Mouse (Mus musculus) effector memory CD4-positive, alpha-beta T cell, adult 7 months (primary cell): Measurements from ENCODE around the gene Sh3kbp1. TPM values are rescaled to one million over a fixed set of nuclear protein-coding genes. Genes with fewer than 3 reads are reported as not detected.

ENCODE experiments used
- polyA plus RNA-seq: library from polyadenylated mRNA; unstranded; fragments of 100-300 nt; shearing (Covaris generic); gene quantifications from one replicate; pipeline ENCODE4 v1.2.1, GENCODE M21; 2017

The Sh3kbp1 gene
- polyA plus RNA-seq: 409 TPM

GRCm38 (mm10) chrX:159626907-159627587 is at the start of gene Sh3kbp1:
Sh3kbp1 (plus strand) TSS chrX:159627272.

DNA sequence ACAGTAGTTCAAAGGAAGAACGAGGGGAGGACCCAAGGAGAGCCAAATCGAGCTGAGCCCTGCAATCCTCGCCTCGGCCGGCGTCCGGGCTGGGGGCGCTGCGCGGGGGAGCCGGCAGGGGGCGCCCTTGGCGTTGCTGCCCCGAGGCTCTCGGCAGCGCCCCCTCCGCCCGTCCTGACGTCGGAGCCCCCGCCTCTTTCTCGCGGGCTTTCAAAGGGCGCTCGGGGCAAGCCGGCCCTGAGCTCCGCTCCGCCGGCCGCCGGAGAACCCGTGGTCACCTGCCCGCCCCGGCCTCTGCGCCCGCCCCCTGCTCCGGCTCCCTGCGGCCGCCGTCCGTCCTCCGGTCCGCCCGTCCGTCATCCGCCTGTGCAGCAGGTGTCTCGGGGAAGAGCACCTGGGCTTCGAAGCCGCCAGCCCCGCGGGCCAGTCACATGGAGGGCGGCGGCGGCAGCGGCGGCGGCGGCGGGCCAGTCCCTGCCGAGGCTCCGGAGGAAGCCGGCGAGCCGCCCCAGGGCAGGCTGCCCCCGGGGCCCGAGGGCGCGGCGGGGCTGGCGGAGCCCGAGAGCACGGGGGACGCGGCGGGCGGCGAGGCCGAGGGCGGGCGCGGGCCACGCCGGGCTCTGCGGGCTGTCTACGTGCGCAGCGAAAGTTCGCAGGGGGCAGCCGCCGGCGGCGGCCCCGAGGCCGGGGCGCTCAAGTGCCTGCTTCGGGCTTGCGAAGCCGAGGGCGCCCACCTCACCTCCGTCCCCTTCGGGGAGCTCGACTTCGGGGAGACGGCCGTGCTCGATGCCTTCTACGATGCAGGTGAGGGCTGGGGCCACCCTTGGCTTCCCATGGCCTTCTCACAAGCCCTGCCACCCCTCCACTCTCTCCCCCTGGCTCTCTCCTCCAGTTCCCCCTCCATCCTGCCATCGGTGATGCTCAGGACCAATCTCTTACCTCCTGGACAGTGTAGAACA is 361.2 kb downstream of the Sh3kbp1 start, which contains the start of gene Map3k15:
TSS of gene Map3k15 (plus strand) at position 432 of the 959 bp plus-strand sequence.

Other genes starting within 250 kb of the Sh3kbp1 start
- not detected for gene Map7d2, start 212.7 kb upstream of the Sh3kbp1 start, polyA plus RNA-seq
- gene Bclaf3, start 100.6 kb upstream of the Sh3kbp1 start, polyA plus RNA-seq: 23.4 TPM